ENCODE assay signal across 9 mouse cellular contexts in the genomic region with DNA sequence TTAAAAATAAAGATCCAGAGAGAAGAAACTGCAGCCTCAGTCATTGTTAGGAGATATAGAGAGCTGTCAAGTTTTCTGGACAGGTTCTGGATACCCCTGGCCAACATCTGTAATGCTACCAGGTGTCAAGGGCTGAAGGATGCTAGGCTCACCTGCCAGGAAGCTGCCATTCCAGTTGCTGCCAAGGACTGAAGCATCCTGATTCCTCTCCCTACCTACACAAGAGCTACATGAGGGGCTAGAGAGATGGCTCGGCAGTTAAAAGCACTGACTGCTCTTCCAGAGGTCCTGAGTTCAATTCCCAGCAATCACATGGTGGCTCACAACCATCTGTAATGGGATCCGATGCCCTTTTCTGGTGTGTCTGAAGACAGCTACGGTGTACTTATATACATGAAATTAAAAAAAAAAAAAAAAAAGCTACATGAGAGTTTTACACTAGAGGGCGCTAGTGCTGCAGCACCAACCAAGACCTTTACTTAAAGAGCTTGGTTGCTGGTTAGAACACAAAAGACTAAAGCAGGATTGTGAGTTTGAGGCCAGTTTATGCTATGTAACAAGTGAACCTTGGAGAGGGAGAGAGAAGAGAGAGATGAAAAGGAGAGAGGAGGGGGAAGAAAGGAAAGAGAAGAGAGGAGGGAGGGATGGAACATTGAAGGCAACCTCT. TPM values are rescaled to one million over a fixed set of nuclear protein-coding genes. Genes with fewer than 3 reads are reported as not detected.
DNase-seq lines count a peak whose midpoint lies in the region; ATAC-seq and TF ChIP-seq lines count a peak whose summit lies in the region.
"Had no signal": no experiment of that assay in that cellular context is flagged by ENCODE, and none has a peak within 500 bp of the region (broad histone marks: within the 10 kb centered on the region; RNA-seq: fewer than 3 reads in every experiment).

No protein-coding gene starts in this region.

- peaks cover 8% of the 10 kb centered on the region; the same call in 1 of the 2 replicates for H3K4me1 ChIP-seq in heart, postnatal 0 days (ENCODE audit: control insufficient read depth, insufficient read depth)

- no peak for TF ChIP-seq EP300 in heart, postnatal 0 days (IDR thresholded peaks at IDR 0.05; ENCODE audit: low read depth)

- DNase-seq in heart, postnatal 0 days (ENCODE audit: low spot score) = peak; percentile 45
- no peak for DNase-seq in heart, adult 8-10 months (ENCODE audit: low spot score)
- peak; percentile 53 to 54 for DNase-seq in B cell, adult 2 months
- peak; percentile 91 for DNase-seq in brain, embryonic 14.5 days (ENCODE audit: low read depth)
- DNase-seq in lung, postnatal 25 days (ENCODE audit: low spot score) = peak; percentile 42
- no peak for DNase-seq in right cerebral cortex, postnatal 4 days
- DNase-seq in layer of hippocampus, postnatal 36 days = no peak
- no peak for DNase-seq in cerebellum, adult 11 months
- DNase-seq: adrenal gland, postnatal 10 days had no signal

- no peak for TF ChIP-seq POLR2A in brain, embryonic 14.5 days (IDR thresholded peaks at IDR 0.05; ENCODE audit: borderline replicate concordance, extremely low read depth, insufficient read depth, insufficient read length, poor library complexity, severe bottlenecking)

- TF ChIP-seq CTCF in heart, postnatal 0 days (IDR thresholded peaks at IDR 0.05; ENCODE audit: low read depth) = peak; percentile 68
- peak; percentile 58; the same call in 1 of the 2 replicates for TF ChIP-seq CTCF in brain, embryonic 14.5 days (IDR thresholded peaks at IDR 0.05; ENCODE audit: borderline replicate concordance, extremely low read depth, insufficient read depth, insufficient read length)

- H3K4me3 ChIP-seq in heart, postnatal 0 days (ENCODE audit: low read depth, low read length) = no peak overlapping the region

- 13% methylated on average over 4 of the region's 4 CpGs for WGBS in heart, postnatal 0 days

- no peak for ATAC-seq in heart, postnatal 0 days (ENCODE audit: insufficient read depth, low read depth)

- H3K9ac ChIP-seq in heart, postnatal 0 days (replicated peaks; ENCODE audit: low read depth, low read length) = no peak overlapping the region

- H3K27me3 ChIP-seq in heart, postnatal 0 days (ENCODE audit: control insufficient read depth, insufficient read depth, low read length) = no peaks in the 10 kb centered on the region

- no peaks in the 10 kb centered on the region for H3K36me3 ChIP-seq in heart, postnatal 0 days (replicated peaks; ENCODE audit: control insufficient read depth, insufficient read depth, low read length)

- no peak overlapping the region for H3K27ac ChIP-seq in heart, postnatal 0 days (ENCODE audit: low read depth)

- H3K4me2 ChIP-seq in heart, postnatal 0 days (ENCODE audit: low read depth, low read length) = no peak overlapping the region

- H3K9me3 ChIP-seq in heart, postnatal 0 days (replicated peaks; ENCODE audit: control insufficient read depth, low read length) = no peaks in the 10 kb centered on the region

RNA-seq across cellular contexts. Expression of gene Prrc2a, which starts 4.0 kb away (rescaled TPM):
- total RNA-seq in heart, postnatal 0 days (2014; rRNA removed; ENCODE audit: low replicate concordance) = 99.2 and 120 TPM in 2 replicates
- 56.6 and 60.7 TPM in 2 replicates for polyA plus RNA-seq in heart, postnatal 0 days (2015; fragmentation: Nextera tagmentation; extraction: Ambion mirVana)
- total RNA-seq in heart, adult 8-10 months (2022) = 100 to 1,000 TPM; 130 to 143 (median 140) TPM
- polyA plus RNA-seq in brain, embryonic 14.5 days (2012; rRNA removed) = 367 and 409 TPM in 2 replicates
- 100 to 1,000 TPM; 315 to 340 TPM for total RNA-seq in layer of hippocampus, postnatal 36 days (2021)

RNA-seq across cellular contexts. Expression of gene Aif1, which starts 7.2 kb away (rescaled TPM):
- total RNA-seq in heart, postnatal 0 days (2014; rRNA removed; ENCODE audit: low replicate concordance) = 1.8 TPM in 1 of 2 replicates, not detected in the other
- 6.5 and 7.5 TPM in 2 replicates for polyA plus RNA-seq in heart, postnatal 0 days (2015; fragmentation: Nextera tagmentation; extraction: Ambion mirVana)
- 1 to 10 TPM; 1.9 to 3.3 (median 2.4) TPM for total RNA-seq in heart, adult 8-10 months (2022)
- polyA plus RNA-seq in brain, embryonic 14.5 days (2012; rRNA removed) = 1.6 and 2.2 TPM in 2 replicates
- 10 to 100 TPM; 10.1 to 10.9 TPM for total RNA-seq in layer of hippocampus, postnatal 36 days (2021)

RNA-seq across cellular contexts. Expression of gene Lst1, which starts 19.6 kb away (rescaled TPM):
- total RNA-seq in heart, postnatal 0 days (2014; rRNA removed; ENCODE audit: low replicate concordance) = 6.6 and 52.7 TPM in 2 replicates
- 7.0 and 9.7 TPM in 2 replicates for polyA plus RNA-seq in heart, postnatal 0 days (2015; fragmentation: Nextera tagmentation; extraction: Ambion mirVana)
- 1 to 10 TPM; 1.8 to 3.6 (median 2.6) TPM for total RNA-seq in heart, adult 8-10 months (2022)
- 8.2 and 11.8 TPM in 2 replicates for polyA plus RNA-seq in brain, embryonic 14.5 days (2012; rRNA removed)
- 1 to 10 TPM; 7.1 to 7.7 TPM for total RNA-seq in layer of hippocampus, postnatal 36 days (2021)

RNA-seq across cellular contexts. Expression of gene Ltb, which starts 25.6 kb away (rescaled TPM):
- total RNA-seq in heart, postnatal 0 days (2014; rRNA removed; ENCODE audit: low replicate concordance) = 0.27 and 1.0 TPM in 2 replicates
- 0.33 and 0.48 TPM in 2 replicates for polyA plus RNA-seq in heart, postnatal 0 days (2015; fragmentation: Nextera tagmentation; extraction: Ambion mirVana)
- 1 to 10 TPM in 1 of 4 experiments, under 1 TPM in 3; 0.69 to 1.6 (median 0.80) TPM for total RNA-seq in heart, adult 8-10 months (2022)
- 0.58 and 1.1 TPM in 2 replicates for polyA plus RNA-seq in brain, embryonic 14.5 days (2012; rRNA removed)
- total RNA-seq in layer of hippocampus, postnatal 36 days (2021) = under 1 TPM in 1 of 2 experiments, not detected in 1; 0.30 TPM

RNA-seq across cellular contexts. Expression of gene Tnf, which starts 33.1 kb away (rescaled TPM):
- 0.53 TPM in 1 of 2 replicates, not detected in the other for total RNA-seq in heart, postnatal 0 days (2014; rRNA removed; ENCODE audit: low replicate concordance)
- polyA plus RNA-seq in heart, postnatal 0 days (2015; fragmentation: Nextera tagmentation; extraction: Ambion mirVana) = 0.12 and 0.21 TPM in 2 replicates
- total RNA-seq in heart, adult 8-10 months (2022) = under 1 TPM; 0.25 to 0.97 (median 0.52) TPM
- 0.15 and 0.21 TPM in 2 replicates for polyA plus RNA-seq in brain, embryonic 14.5 days (2012; rRNA removed)
- total RNA-seq in layer of hippocampus, postnatal 36 days (2021) = not detected

Comparison
In these comparisons a context has a peak if more than half of its experiments do, and no peak if none do; other contexts are left out.
1. DNase-seq: peak in heart, postnatal 0 days (single experiment), B cell, adult 2 months (2 of 2), brain, embryonic 14.5 days (single experiment) and lung, postnatal 25 days (single experiment); none in heart, adult 8-10 months (single experiment), right cerebral cortex, postnatal 4 days (single experiment), layer of hippocampus, postnatal 36 days (0 of 2) and cerebellum, adult 11 months (single experiment).